Mouse (Mus musculus) spleen, adult 2 months (tissue): ENCODE data around the gene Klhl33.

Experiments used
- CTCF ChIP-seq: fragments of 200-500 bp; IDR thresholded peaks from 2 replicates; pipeline ENCODE4 v1.5.1; 2011; ENCODE audit warnings: mild to moderate bottlenecking, inconsistent platforms; ENCODE audit not compliant: insufficient read depth, insufficient read length, insufficient replicate concordance; ENCODE audit errors: extremely low read depth
- POLR2A ChIP-seq: fragments of 200-500 bp; IDR thresholded peaks from 2 replicates; pipeline ENCODE4 v1.6.1; 2011; ENCODE audit warnings: low read depth, low read length, inconsistent platforms

DNA sequence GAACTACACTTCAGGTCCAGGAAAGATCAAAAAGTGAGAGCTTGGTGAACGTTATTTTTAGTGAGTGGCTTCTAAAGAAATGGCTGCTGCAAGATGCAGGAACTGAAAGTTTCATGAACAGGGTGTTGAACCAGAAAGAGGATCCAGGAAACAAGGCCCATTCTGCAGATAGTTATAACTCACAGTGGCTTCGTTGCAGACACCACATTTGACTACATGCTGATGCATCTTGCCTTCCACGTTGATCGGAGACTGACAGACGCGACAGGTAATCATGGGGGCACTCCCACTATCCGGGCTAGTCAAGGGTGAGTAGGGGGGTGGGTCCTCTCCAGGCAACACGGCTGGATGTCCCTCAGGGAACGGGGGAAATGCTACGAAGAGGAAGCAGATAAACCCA, 32.6 kb upstream of the Klhl33 start:
- TF ChIP-seq CTCF (no peak), POLR2A (no peak; the same call in 1 of the 2 replicates)
